ENCODE assay signal across 8 mouse cellular contexts in genomic region chr17:49889629-49890028, GRCm38 (mm10).
DNase-seq lines count a peak whose midpoint lies in the region; ATAC-seq and TF ChIP-seq lines count a peak whose summit lies in the region.

No protein-coding gene starts in this region.

- dilution Hi-C loops in CH12.LX (cut with MboI; ENCODE audit: extremely low pct_ligation_motif_present, extremely low pct_unique_long_range_greater_than_20kb, low sequenced_read_pairs), result no loop called here

- in situ Hi-C loops in CH12.LX (cut with MboI; ENCODE audit: low pct_ligation_motif_present, low pct_unique_long_range_greater_than_20kb, low sequenced_read_pairs), result loop anchor here (25.0 kb wide), 1 partner anchor 352 kb away; no protein-coding TSS in a partner anchor

- peak; percentile 21; the same call in 1 of the 2 replicates for TF ChIP-seq CTCF in cerebellum, adult 2 months (IDR thresholded peaks at IDR 0.05; ENCODE audit: borderline replicate concordance, insufficient read depth, low read depth, low read length)
- peak in 1 of 2 experiments; percentile 60; a peak in 2 of 4 replicates for TF ChIP-seq CTCF in CH12.LX (conservative IDR thresholded peaks at IDR 0.05 in 1 of 2, IDR thresholded peaks at IDR 0.05 in 1 of 2; ENCODE audit: low read depth in 2 of 2, low read length in 2 of 2)

- peak; percentile 65 for ATAC-seq in forebrain, embryonic 15.5 days (replicated peaks)
- ATAC-seq in megakaryocyte-erythroid progenitor cell, adult 5-6 weeks (replicated peaks; ENCODE audit: low FRiP score, low TSS enrichment, poor library complexity, severe bottlenecking), result 0 out of 2 replicates have a peak, but pooled peaks have one; percentile 31
- no peak for ATAC-seq in cerebellum, adult (ENCODE audit: insufficient number of reproducible peaks, low FRiP score, low TSS enrichment)

- no peak overlapping the region for H3K27ac ChIP-seq in cerebellum, adult 2 months (ENCODE audit: insufficient read depth, low read length)
- no peak overlapping the region for H3K27ac ChIP-seq in CH12.LX (ENCODE audit: insufficient read depth, low read depth)
- no peak overlapping the region for H3K27ac ChIP-seq in forebrain, embryonic 15.5 days (replicated peaks)

- no peak for TF ChIP-seq POLR2A in cerebellum, adult 2 months (IDR thresholded peaks at IDR 0.05; ENCODE audit: borderline replicate concordance, insufficient read depth, low read length)
- no peak for TF ChIP-seq POLR2A in CH12.LX (IDR thresholded peaks at IDR 0.05; ENCODE audit: low read depth, low read length)

- H3K9me3 ChIP-seq in CH12.LX (replicated peaks; ENCODE audit: low read length), result no peaks in the 10 kb centered on the region
- no peaks in the 10 kb centered on the region for H3K9me3 ChIP-seq in forebrain, embryonic 15.5 days

- no peak overlapping the region for H3K4me2 ChIP-seq in CH12.LX (ENCODE audit: insufficient read depth, low read depth, poor library complexity, severe bottlenecking)
- H3K4me2 ChIP-seq in forebrain, embryonic 15.5 days (replicated peaks), result no peak overlapping the region

- no peaks in the 10 kb centered on the region for H3K36me3 ChIP-seq in CH12.LX (replicated peaks in 1 of 2; ENCODE audit: control insufficient read depth in 1 of 2, insufficient read depth in 1 of 2, low read length in 1 of 2)
- H3K36me3 ChIP-seq in forebrain, embryonic 15.5 days, result no peaks in the 10 kb centered on the region

- H3K79me2 ChIP-seq in CH12.LX (replicated peaks; ENCODE audit: control insufficient read depth, extremely low read depth, insufficient read depth, poor library complexity, severe bottlenecking), result no peaks in the 10 kb centered on the region

- H3K4me3 ChIP-seq in cerebellum, adult 2 months (replicated peaks; ENCODE audit: insufficient read depth, low read depth, low read length), result no peak overlapping the region
- H3K4me3 ChIP-seq in CH12.LX (replicated peaks in 1 of 3; ENCODE audit: low read depth in 2 of 3, low read length in 2 of 3, poor library complexity in 1 of 3), result no peak overlapping the region
- no peak overlapping the region for H3K4me3 ChIP-seq in forebrain, embryonic 15.5 days

- TF ChIP-seq RAD21 in CH12.LX (IDR thresholded peaks at IDR 0.05; ENCODE audit: low read depth, low read length), result peak; percentile 64

- 82% methylated on average over 7 of the region's 7 CpGs for WGBS in cerebellum, adult 2 months
- 29% methylated on average over 7 of the region's 7 CpGs for WGBS in forebrain, embryonic 15.5 days

- no peak for TF ChIP-seq EP300 in CH12.LX (IDR thresholded peaks at IDR 0.05; ENCODE audit: low read length)

- no peaks in the 10 kb centered on the region for H3K27me3 ChIP-seq in cerebellum, adult 2 months (ENCODE audit: control insufficient read depth, insufficient read depth, low read length)
- H3K27me3 ChIP-seq in CH12.LX (replicated peaks), result peaks cover 54% of the 10 kb centered on the region
- H3K27me3 ChIP-seq in forebrain, embryonic 15.5 days, result no peaks in the 10 kb centered on the region

- H3K9ac ChIP-seq in CH12.LX (ENCODE audit: insufficient read depth, low read depth), result no peak overlapping the region
- no peak overlapping the region for H3K9ac ChIP-seq in forebrain, embryonic 15.5 days (replicated peaks)

- H3K4me1 ChIP-seq in cerebellum, adult 2 months (ENCODE audit: control insufficient read depth, insufficient read depth, low read length), result peaks cover 5% of the 10 kb centered on the region; the same call in 1 of the 2 replicates
- H3K4me1 ChIP-seq in CH12.LX (ENCODE audit: control insufficient read depth in 1 of 2, insufficient read depth in 2 of 2), result no peaks in the 10 kb centered on the region; a peak in 1 of 4 replicates
- peaks cover 13% of the 10 kb centered on the region for H3K4me1 ChIP-seq in forebrain, embryonic 15.5 days

- no peak for DNase-seq in cerebellum, adult 2 months
- DNase-seq in cerebellum, adult 18-20 months, result no peak
- no peak for DNase-seq in CH12.LX (ENCODE audit: extremely low read depth)
- DNase-seq in thymus, adult 18-20 months, result no peak
- DNase-seq in testis, postnatal 10 days (ENCODE audit: low spot score), result no peak

TF ChIP-seq in CH12.LX, 34 proteins besides CTCF, POLR2A, EP300 and RAD21:
- TF ChIP-seq SMC3 (IDR thresholded peaks at IDR 0.05; ENCODE audit: low read depth, low read length) (peak; percentile 31), ETS1 (conservative IDR thresholded peaks at IDR 0.05; ENCODE audit: low read depth, low read length) (no peak), CHD2 (IDR thresholded peaks at IDR 0.05; ENCODE audit: low read length) (no peak), JUN (IDR thresholded peaks at IDR 0.05; ENCODE audit: insufficient read depth, low read depth, low read length) (no peak)
